Mouse (Mus musculus) bone marrow macrophage, adult 2 months (primary cell): ENCODE data around the gene Mef2c.

Experiments used
- CTCF ChIP-seq: IDR thresholded peaks from 2 replicates; pipeline ENCODE4 v1.5.1; 2012; ENCODE audit warnings: low read depth, mild to moderate bottlenecking, low read length, moderate library complexity
- POLR2A ChIP-seq: IDR thresholded peaks from 2 replicates; pipeline ENCODE4 v1.6.1; 2012; ENCODE audit warnings: mild to moderate bottlenecking, low read depth, low read length, borderline replicate concordance

DNA sequence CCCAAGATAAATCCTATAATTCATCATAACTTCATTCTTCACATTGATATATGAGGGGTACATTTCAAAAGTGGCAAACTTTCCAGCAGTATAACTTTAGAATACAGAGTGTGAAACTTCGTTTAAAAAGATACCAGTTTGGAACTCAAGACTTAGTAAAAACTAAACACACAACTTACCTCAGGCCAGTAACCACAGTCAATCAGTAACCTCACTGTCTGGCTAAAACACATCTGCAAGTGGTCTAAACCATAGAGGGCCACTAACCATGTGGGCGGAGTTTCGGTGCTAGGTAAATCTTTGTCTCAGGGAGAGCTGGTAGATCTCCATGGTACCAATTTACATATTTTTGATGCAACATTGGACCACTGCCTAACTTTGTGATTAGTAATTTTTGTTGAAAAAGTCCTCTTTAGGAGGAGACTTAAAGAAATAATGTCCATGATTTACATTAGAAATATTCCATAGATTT, 93.9 kb downstream of the Mef2c start:
- no peak for TF ChIP-seq CTCF
- TF ChIP-seq POLR2A, result no peak
